Mouse (Mus musculus): ENCODE results near the gene Caskin1.

- TF ChIP-seq CTCF (IDR thresholded peaks at IDR 0.05; ENCODE audit: borderline replicate concordance, insufficient read depth, low read length), result no peak
- TF ChIP-seq POLR2A (IDR thresholded peaks at IDR 0.05; ENCODE audit: low read depth, low read length), result peak; percentile 51; the same call in 1 of the 2 replicates
These were observed 40.1 kb downstream of the Caskin1 start for GRCm38 (mm10) chr17:24528560-24528918.

Measured in embryonic fibroblast, embryonic 13.5 days (primary cell).